Mouse (Mus musculus): ENCODE results near the gene Alkbh1.
"Not testable (repeated sequence)": the region's sequence is repeated elsewhere in the genome, so short reads cannot be mapped to it uniquely, and the experiment has no call there.

Alkbh1 gene

GRCm38 (mm10) chr12:87443700-87444122 lies at the start of gene Alkbh1, which contains the start of gene Slirp:
Gene Alkbh1 (minus strand): TSS chr12:87444017.
Gene Slirp (plus strand): TSS chr12:87443896.
- in situ Hi-C loops (cut with MboI, MseI), result no loop called here

GRCm38 (mm10) chr12:87488683-87489082 lies 44.9 kb upstream of the Alkbh1 start:
- in situ Hi-C loops (cut with MboI, MseI), result not testable (repeated sequence)

- in situ Hi-C loops (cut with MboI, MseI), result not testable (repeated sequence)
These were observed 38.7 kb upstream of the Alkbh1 start for GRCm38 (mm10) chr12:87482482-87482881.

- in situ Hi-C loops (cut with MboI, MseI), result no loop called here
These were observed 30.9 kb upstream of the Alkbh1 start for GRCm38 (mm10) chr12:87474756-87475155.

- in situ Hi-C loops (cut with MboI, MseI), result no loop called here
These were observed 28.4 kb upstream of the Alkbh1 start, which contains the start of gene Snw1 for GRCm38 (mm10) chr12:87471964-87472786. Gene Snw1 (minus strand): TSS chr12:87472274.

DNA sequence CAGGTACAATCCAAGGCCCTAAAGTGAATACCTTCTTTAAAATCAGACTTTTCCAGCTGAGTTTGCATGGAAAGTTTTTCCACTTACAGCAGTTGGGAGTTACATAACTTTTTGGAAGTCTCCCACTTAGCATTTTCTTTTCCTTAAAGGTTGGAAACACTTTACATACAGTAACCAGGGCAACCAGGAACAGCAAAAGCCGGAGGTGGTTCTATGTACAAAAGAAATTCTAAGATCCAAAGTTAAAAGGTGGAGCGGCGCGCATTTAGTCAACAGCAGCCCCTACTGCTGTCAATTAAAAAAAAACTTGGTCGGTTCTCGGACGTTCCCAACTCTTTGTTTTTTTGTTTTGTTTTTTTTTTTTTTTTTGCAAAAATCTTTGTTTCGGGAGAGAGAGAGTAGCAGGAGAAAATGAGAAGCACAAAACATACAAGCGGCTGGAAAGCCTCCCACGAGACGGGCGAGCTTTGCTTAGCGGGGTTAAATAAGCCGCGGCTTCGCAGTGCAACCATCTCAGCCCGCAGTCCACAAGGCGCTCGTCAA lies 27.7 kb upstream of the Alkbh1 start:
- in situ Hi-C loops (cut with MboI, MseI), result no loop called here

DNA sequence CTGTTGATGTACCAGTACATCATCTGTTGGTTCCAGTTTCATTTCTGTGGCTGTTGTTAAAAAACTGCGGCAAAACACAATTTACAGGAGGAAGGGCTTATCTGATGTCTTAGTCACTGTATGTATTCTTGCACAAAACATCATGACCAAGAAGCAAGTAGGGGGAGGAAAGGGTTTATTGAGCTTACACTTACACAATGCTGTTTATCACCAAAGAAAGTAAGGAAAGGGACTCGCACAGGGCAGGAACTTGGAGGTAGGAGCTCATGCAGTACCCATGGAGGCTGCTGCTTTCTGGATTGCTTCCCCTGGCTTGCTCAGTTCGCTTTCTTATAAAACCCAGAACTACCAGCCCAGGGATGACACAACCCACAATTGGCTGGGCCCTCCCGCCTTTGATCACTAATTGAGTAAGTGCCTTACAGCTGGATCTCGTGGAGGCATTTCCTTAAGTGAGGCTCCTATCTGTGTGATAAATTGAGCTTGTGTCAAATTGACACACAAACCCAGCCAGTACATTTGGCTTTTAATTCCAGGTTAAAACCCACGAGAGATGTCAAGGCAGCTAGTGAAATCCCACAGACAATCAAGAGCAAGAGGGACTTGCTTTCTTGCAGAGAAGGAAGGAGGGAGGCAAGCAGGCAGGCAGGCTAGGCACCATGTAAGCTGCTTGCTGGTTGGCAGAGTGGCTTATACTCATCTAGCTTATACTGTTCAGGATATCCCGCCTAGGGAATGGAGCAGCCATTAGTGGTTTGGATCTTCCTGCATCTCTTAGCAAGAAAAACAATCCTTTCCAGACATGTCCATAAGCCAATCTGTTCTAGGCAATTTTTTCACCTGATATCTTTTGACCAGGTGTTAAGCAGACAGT lies 26.7 kb upstream of the Alkbh1 start:
- in situ Hi-C loops (cut with MboI, MseI), result no loop called here

- in situ Hi-C loops (cut with MboI, MseI), result no loop called here
These were observed 21.0 kb upstream of the Alkbh1 start for GRCm38 (mm10) chr12:87464678-87465297.

- in situ Hi-C loops (cut with MboI, MseI), result no loop called here
These were observed 5.6 kb upstream of the Alkbh1 start for GRCm38 (mm10) chr12:87449456-87449855.

DNA sequence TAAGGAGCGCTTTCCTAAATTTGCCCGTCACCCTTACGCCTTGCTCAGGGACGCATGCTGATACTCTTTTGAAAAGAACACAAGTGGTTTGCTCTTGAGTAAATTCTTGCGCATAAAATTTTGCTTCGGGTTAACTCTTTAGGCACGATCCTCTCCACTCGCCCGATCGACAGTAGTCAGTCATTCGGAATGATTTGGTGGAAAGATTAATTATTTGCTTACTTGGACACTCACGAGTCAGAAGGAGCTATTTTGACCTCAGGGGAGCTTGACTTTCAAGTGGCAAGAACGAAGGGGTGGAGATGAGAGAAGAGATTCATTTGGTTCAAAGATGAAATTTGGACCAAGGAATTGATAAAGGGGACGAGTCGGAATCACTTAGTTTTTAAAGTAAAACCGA lies 394 bp upstream of the Alkbh1 start:
- in situ Hi-C loops (cut with MboI, MseI), result no loop called here

DNA sequence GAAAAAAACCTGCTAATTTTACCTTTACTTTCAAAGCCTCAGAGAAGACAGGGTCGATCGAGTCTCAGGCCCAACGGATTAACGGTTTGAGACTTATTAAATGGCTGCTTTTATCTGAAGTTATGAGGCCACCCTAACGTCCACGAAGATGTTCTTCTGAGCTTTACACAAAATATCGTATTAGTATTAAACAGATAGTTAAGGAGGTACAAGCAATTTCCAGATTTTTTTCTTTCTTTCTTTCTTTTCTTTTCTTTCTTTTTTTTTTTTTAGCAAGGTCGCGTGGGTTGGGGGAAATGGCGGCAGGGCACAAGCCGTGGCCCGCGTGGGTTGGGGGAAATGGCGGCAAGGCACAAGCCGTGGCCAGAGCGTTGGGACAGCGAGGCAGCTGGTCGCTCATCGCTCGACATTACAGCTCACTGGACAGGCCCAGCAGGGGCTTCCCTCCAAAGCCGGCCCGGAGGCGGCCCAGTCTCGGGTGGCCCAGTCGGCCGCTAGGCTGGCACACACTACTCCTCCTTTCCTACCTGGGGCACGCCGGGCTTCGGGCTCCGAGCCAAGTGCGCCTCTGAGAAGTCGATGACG lies 610 bp downstream of the Alkbh1 start:
- in situ Hi-C loops (cut with MboI, MseI), result no loop called here

DNA sequence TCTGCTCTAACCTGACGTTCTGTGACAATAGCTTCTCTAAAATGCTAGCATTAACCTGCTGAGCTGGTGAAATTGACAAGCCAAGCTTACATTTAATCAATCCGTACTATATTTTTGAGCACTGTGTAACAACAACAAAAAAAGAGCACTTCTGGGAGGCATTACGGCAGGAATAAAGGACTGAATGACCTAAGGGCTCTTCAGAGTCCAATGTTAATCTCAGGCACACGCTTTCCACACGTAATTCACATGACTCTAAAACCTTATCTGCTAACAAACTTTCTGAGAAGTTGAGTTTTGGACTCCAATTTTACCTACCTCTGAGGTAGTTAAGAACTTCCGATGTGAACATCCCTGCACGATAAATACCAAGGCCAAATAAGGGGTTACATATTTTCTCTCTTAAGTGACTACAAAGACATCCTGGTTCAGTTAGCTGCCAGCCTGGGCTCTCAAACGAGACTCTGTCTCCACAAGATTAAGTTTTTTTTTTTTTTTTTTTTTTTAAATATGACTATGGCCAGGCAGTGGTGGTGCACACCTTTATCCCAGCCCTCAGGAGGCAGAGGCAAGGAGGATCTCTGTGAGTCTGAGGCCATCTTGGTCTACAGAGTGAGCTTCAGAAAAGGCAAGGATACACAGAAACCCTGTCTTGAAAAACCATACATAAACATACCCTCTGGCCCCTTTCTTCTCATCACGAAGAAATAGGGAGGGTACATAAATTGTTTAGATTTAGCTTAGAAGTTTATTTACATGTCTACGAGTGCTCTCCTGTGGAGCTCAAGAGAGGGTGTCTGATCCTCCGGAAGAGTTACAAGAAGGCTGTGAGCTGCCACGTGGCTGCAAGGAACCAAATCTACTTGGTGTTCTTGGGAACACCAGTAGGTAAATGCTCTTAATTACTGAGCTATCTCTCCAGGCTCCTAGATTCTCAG lies 1.4 kb downstream of the Alkbh1 start:
- in situ Hi-C loops (cut with MboI, MseI), result no loop called here

- in situ Hi-C loops (cut with MboI, MseI), result no loop called here
These were observed 14.9 kb downstream of the Alkbh1 start for GRCm38 (mm10) chr12:87428885-87429284.

GRCm38 (mm10) chr12:87428295-87428694 lies 15.5 kb downstream of the Alkbh1 start:
- in situ Hi-C loops (cut with MboI, MseI), result no loop called here

DNA sequence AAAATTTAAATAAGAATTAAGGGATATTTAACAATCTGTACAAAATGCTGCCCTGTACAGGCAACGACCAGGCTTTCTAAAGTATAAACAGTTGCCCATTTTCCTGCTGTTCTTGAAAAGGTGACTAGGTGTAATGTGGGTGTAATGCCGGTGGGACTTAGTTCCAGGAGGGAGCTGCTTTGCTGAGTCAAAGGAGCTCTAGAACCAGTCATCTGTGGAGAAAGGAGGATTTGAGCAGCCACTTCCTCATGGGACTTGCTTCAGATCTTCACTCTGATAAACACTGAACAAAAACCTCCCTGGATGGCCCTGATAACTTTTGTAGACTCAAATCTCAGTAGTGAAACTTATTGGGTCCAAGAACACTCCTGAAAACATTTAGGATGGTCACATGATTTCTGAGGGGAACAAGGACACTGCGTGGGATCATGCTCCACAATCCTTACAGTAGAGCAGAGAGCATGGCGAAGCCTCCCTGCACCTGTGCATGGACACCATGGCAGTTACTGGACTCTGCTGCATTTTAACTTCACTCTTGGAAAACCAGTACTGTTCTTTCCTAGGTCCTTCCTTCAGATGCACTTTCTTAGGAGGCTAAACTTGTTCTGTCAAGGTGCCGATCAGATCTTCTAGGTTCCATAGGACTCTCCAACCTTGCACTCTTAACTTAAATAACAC lies 17.3 kb downstream of the Alkbh1 start:
- in situ Hi-C loops (cut with MboI, MseI), result no loop called here

GRCm38 (mm10) chr12:87424516-87424915 lies 19.3 kb downstream of the Alkbh1 start:
- in situ Hi-C loops (cut with MboI, MseI), result no loop called here

GRCm38 (mm10) chr12:87423700-87424099 lies 20.1 kb downstream of the Alkbh1 start:
- in situ Hi-C loops (cut with MboI, MseI), result no loop called here

DNA sequence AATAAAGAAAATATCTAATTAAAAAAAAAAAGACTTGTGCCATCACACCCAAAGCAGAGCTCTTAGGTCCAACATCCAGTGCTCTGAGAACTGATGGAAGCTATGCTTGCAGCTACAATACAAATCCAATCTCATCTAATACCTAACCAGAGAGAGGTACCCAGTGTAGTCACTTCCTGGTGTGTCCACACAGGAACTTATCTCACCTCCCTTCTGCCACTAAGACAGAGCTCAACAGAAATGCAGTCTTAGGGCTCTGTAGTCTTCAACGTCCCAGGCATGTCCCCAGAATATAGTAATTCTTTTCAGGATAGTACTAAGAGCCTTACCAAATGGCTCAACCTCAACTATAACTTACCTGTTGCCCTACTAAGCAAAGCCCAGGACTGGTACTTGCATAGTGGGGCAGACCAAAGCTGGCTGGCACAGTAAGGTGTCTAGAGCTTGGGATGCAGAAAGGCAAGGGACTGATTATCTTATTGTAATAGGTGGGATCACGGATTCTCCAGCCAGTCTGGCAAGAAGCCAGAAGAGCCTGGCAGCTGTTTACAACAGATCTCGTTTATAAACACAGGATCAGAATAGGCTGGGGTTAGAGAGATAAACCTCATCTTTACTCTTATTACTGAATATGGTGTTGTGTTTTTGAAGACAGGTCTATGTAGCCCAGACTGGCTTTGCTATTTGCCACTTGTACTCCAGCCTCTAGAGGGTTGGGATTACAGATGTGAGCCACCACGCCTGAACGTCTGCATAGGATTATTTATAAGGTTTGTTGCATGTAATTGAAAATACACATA lies 21.9 kb downstream of the Alkbh1 start:
- in situ Hi-C loops (cut with MboI, MseI), result no loop called here

DNA sequence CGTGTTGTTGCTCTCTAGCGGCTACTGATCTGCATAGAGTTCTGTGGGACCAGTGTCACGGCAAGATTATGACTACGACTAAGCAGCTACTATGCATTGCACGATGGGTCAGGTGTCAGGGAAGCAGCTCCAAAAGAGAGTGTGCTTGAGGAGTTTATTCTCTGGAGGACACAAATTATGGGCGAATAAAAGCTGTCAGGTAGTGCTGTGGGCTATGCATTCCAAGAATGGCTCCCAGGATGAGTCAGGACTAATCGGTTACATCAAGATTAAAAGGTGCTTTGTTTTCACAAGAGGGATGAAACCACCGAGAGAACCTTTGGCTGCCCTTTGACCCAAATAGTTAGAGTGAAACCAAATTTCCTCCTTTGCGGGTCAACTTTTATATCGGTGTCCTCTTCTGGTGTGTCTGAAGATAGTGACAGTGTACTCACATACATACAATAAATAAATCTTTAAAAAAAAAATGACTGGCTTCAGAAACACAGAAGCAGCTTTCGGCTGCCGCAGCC lies 23.8 kb downstream of the Alkbh1 start:
- in situ Hi-C loops (cut with MboI, MseI), result no loop called here
